Mouse (Mus musculus) mammary gland, adult 2 months (tissue): Measurements from ENCODE around the gene Hsf3. TPM values are rescaled to one million over a fixed set of nuclear protein-coding genes. Genes with fewer than 3 reads are reported as not detected.

ENCODE experiments used
- polyA plus RNA-seq: library from polyadenylated mRNA; depleted of rRNA; stranded (reverse); fragments of >200 nt; gene quantifications from 2 replicates; pipeline ENCODE4 v1.2.3, GENCODE M21; 2012; ENCODE audit warnings: low replicate concordance; rRNA removed

Gene Hsf3
- 0.06 TPM in 1 of 2 replicates, not detected in the other for polyA plus RNA-seq

GRCm38 (mm10) chrX:96456201-96456963, at the start of gene Hsf3:
Gene Hsf3 (minus strand): TSS chrX:96456294.

GRCm38 (mm10) chrX:96455149-96455548, 945 bp downstream of the Hsf3 start, which contains the start of gene Heph:
Gene Heph (plus strand): TSS chrX:96455359.

GRCm38 (mm10) chrX:96293338-96293737, 162.8 kb downstream of the Hsf3 start, which contains the start of gene Vsig4:
Gene Vsig4 (minus strand): TSS chrX:96293438.

Other genes starting within 250 kb of the Hsf3 start
- 0.14 and 0.20 TPM in 2 replicates for gene Vsig4, start 162.9 kb downstream of the Hsf3 start, polyA plus RNA-seq
- gene Heph, start 935 bp downstream of the Hsf3 start, polyA plus RNA-seq = 6.0 and 14.6 TPM in 2 replicates